Mouse (Mus musculus) megakaryocyte, embryonic 14.5 days (primary cell): ENCODE measurements around the gene Hoxb6.

Source experiments
- FLI1 ChIP-seq: IDR thresholded peaks from 2 replicates; pipeline ENCODE4 v1.6.1; 2012; ENCODE audit warnings: low read length, inconsistent platforms, mixed read lengths
- GATA1 ChIP-seq: IDR thresholded peaks from 3 replicates; pipeline ENCODE4 v1.6.1; 2012; ENCODE audit warnings: mixed read lengths, low read length, inconsistent platforms, borderline replicate concordance

GRCm38 (mm10) chr11:96343206-96343745, 51.0 kb downstream of the Hoxb6 start:
- TF ChIP-seq GATA1 (no peak), FLI1 (no peak)
